Mouse (Mus musculus): ENCODE data around the gene Traf3ip1.
"Not testable (repeated sequence)": the region's sequence is repeated elsewhere in the genome, so short reads cannot be mapped to it uniquely, and the experiment has no call there.

Traf3ip1 gene

DNA sequence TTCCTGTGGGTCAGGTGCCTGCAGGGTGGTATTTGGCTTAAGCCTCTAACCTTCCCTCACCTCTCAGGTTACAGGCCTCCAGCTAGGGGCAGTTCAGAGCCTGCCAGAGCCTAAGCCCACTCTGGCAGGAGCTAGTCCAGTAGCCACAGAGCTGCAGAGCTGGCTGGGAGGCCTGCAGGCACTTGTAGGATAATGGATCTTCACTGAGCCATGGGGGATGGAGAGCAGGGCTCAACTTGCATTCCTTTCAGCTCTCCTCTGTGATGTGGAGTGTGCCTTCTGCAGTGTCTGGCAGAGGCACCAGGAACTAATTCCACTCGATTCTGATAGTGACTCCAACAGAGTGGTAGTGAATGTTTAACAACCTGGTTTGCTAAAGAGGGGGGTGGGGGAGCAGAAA lies 29.2 kb upstream of the Traf3ip1 start:
- DNase-seq (ENCODE audit: low read depth, low spot score) = no peak

DNA sequence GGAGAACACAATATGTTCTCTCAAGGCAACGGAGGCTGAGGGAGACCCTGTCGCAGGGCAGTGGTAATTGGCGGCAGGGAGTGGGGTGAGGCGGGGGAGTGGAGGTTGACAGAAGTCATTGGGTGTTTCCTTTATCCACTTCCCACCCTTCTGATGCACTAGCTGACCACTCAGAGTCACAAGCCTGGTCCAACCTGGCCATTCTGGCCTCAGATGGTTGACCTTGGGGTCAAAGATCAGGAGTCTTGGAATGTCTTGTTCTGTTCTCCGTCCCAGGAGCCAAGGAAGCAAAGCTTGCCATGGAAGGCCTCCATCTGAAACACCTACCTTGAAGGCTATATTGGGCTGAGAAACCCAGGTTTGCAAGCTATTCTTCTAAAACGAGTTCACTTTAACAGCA lies 28.3 kb upstream of the Traf3ip1 start:
- no peak for DNase-seq (ENCODE audit: low read depth, low spot score)

DNA sequence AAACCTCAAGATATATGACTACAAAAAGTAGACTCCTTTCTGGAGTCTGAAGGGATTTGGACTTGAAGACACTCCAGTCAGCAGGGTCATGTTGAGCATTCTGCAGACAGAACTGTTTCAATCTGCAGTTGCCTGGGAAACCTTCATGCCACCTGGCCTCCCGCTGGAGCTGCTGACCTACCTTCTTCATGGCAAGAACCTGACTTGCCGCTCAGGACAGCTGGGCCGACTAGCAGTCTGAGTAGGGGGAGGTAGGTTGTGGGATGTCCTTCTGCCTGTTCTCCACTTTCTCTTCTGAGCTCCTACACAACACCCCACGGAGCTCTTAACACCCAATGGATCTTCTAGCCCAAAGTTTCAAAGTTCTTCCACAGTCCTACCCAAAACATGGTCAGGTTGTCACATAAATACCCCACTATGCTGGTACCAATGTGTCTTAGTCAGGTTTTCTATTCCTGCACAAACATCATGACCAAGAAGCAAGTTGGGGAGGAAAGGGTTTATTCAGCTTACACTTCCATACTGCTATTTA lies 24.5 kb upstream of the Traf3ip1 start:
- DNase-seq (ENCODE audit: low read depth, low spot score) = no peak

DNA sequence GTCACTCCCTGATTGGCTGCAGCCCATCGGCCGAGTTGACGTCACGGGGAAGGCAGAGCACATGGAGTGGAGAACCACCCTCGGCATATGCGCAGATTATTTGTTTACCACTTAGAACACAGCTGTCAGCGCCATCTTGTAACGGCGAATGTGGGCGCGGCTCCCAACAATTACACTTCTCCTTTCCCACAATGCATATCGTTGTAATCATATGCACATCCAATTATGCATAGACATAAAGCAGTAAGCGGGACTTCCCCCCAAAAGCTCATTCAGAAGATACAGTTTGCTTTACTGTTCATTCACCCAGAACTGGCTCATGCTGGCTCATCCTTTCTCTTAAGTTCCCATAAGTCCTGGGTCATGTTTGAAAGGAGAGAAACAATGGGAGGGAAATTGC lies 16.3 kb upstream of the Traf3ip1 start:
- DNase-seq (ENCODE audit: low read depth, low spot score) = not testable (repeated sequence)

DNA sequence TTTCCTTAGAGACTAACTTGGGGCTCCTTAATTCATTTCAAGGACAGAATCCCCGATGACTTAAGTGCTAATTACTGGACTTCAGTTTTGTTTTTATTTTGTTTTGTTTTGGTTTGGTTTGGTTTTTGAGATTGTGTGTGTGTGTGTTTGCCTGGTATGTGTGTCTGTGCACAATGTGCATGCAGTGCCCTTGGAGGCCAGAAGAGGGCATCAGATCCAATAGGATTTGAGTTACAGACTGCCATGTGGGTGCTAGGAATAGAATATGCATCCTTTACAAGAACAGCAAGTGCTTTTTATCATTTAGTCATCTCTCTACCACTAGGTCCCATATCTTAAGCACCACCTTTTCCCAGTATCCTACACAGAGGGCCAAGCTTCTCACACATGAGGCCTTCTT lies 15.5 kb upstream of the Traf3ip1 start:
- DNase-seq (ENCODE audit: low read depth, low spot score) = no peak

DNA sequence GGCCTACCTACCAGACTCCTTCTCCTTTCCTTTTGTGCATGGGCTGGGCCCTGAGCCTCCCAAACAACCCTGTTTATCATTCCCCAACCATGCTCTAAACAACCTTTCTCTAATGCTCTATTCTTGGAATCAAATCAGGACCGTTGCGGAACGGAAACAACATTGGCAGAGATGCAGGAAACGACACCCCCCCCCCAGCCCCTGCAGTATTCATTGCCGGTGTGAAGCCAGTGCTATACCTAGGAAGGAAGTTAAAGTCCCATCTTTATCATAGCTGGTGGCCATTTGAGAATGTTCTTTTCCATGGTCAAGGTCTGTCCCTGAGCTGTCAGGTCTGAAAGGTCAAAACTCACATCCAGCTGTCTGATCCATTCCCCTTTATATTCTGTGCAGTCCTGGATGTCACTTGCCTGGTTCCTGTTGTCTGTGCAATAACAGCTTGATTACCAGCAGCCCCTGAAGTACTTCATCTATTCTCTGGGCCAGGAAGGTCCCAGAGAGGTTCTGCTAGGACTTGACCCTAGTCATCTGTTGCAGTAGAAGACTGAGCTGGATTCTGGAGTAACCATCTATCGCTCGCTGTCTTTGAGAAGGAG lies 11.7 kb upstream of the Traf3ip1 start:
- no peak for DNase-seq (ENCODE audit: low read depth, low spot score)

DNA sequence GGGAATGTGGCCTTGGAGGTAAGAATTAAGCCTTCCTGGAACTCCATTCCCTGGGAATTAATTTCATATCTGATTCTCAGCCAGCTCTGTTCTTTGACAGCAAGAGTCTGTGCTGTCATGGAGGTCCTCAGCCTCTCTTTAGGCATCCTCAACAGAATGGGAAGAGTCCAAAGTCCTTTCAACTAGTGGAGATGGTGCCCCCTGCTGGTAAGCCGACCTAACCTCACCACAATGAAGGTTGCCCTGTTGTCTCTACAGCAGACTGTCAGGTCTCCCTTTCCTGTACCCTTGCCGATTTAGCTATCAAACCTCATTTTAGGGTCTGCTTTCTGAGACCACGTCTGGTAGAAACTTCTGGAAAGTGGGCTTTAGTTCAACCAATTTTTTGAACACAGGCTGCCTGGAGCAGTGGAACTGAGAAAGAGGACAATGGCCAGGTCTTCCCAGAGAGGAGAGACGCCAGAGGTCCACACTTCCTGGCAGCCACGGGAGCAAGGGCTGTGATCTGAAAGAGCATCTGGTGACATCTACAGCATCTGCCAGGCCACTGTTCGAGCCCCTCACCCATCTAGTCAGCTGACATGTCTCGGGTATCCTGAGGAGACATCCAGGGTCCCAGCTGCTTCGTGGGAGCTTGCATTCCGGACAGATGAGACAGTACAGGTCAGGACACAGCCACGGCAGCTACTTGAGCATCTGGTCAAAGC lies 11.0 kb upstream of the Traf3ip1 start:
- peak; percentile 59 for DNase-seq (ENCODE audit: low read depth, low spot score)

DNA sequence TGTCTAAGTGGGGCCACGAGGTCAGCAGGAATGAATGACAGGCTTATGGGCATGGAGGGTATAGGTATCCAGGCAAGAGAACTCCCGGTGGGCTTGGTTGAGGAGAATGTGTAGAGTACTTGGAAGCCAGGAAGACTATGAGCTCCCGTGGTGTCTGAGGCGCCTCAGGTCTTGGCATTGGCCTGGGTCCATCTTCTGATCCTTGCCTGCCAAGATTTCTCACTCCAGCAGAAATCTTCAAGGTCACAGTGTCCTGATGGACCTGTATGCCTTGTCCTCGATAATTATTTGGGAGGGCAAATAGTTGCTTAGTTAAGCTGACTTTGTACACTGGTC lies 10.5 kb upstream of the Traf3ip1 start:
- no peak for DNase-seq (ENCODE audit: low read depth, low spot score)

DNA sequence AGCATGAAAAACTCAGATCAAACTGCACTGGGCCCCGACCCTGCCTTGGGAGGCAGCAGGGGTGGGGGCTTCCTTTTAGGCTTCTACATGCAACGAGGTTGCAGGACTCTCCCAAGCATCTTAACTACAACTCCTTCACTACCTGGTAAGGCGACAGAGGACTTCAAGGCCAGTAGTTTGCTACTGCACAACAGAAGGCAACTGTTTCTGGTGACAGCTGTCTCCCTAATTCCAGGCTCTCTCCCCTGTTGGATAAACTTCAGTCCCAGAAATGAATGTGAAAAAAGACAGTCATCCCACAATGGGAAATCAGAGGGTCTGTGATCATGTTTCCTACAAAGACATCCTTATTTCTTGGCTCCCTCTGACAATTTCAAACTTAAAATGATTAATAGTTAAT lies 9.0 kb upstream of the Traf3ip1 start:
- no peak for DNase-seq (ENCODE audit: low read depth, low spot score)

DNA sequence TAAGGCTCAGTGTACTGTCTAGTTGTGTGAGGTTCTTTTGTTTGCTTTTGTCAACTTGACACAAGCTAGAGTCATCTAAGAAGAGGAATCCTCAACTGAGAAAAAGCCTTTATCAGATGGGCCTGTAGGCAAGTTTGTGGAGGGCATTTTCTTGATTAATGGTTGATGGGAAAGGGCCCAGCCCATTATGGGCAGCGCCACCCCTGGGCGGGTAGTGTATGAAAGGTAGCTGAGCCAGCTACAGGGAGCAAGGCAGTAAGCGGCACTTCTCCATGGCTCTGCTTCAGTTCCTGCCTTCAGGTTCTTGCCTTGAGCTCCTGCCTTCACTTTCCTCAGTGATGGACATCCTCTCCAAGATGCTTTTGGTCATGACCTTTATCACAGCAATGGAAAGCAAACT lies 8.3 kb upstream of the Traf3ip1 start:
- DNase-seq (ENCODE audit: low read depth, low spot score) = no peak

DNA sequence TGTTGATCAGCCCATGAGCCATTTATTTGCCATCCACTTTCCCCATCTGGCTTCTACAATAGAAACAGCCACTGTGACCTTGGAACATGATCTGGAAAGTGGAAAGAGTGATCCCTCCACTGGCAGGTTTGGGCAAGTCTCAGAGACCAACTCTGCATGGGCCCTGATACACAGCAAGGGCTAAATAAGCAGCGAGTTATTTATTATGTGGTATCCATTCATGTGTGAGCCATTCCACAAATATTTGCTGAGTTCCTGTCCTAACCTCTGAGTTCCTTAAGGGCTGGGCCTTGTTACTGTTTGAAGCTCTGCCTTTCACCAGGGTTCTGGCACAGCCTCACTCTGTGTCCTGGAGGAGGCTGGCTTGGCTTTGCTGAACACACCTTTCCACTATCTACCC lies 4.1 kb upstream of the Traf3ip1 start:
- no peak for DNase-seq (ENCODE audit: low read depth, low spot score)

DNA sequence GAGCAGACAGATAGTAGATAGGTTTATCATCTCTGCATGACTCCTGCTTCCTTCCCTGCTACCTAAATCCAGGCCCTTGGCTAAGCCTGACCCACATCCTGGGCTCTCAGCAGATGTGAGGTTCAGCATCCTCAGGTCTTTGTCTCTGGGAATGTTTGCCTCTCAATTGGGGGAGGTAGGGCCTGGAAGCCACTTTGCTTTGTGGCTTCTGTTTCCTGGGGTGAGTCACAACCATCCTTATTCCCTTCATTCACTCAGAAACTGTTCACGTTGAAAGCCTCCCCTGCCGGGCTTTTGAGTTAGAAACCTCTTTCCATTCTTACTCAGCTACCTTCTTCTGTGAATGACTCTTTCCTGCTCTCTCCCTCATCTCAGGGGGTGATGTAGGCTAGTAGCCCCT lies 1.7 kb upstream of the Traf3ip1 start:
- DNase-seq (ENCODE audit: low read depth, low spot score) = no peak

DNA sequence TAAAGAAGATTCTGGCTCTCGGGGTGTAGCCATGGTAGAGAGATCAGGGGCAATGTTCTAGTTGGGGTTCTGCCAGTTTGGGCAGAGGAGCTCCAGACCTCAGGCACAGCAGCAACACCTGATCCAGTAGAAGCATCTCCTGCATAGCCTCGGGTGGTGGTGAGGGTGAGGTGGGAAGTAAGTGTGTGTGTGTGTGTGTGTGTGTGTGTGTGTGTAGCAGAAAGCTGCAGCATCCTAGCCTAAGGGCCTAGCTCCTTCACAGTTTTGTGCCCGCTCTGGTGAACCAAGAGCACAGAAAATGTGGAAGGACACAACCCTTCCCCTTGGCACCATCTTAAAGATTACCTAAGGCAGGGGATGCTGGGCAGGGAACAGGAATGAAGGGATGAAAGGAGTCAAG lies 509 bp upstream of the Traf3ip1 start:
- DNase-seq (ENCODE audit: low read depth, low spot score) = no peak

DNA sequence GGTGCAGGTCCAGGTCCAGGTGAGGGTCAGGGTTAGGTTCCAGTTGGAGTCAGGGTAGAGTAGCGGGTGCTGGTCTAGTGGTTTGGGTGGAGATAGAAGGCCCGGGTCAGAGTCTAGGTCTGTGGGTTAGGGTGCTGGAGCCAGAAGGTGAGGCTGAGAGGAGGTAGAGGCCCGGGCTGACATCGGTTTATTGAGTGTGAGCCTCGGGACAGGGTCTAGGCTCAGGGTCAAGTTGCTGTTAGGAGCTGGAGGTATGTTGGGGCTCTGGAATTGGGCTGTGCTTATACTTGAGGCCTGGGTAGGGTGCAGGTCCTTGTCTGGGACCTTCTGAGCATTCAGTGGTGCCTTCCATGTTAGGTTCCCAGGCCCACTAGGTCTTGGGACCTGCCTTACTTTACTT lies 874 bp downstream of the Traf3ip1 start:
- DNase-seq (ENCODE audit: low read depth, low spot score) = no peak

DNA sequence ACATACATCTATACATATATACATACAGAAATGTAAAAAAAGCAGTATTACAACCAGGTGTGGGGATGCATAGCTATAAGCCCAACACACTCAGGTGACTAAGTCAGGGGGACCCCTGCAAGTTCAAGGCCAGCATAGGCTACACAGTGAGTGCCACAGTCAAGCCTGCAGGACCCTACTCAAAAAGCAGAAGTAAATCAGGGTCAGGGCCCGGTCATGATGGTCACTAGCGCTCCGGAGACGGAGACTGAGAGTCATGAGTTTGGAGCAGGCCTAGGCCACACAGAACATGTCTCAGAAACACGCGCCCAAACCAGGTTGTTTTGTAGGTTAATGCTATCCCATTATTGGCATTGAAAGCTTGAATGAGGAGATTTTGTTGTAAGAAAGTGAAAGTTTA lies 4.1 kb downstream of the Traf3ip1 start:
- no peak for DNase-seq (ENCODE audit: low read depth, low spot score)

DNA sequence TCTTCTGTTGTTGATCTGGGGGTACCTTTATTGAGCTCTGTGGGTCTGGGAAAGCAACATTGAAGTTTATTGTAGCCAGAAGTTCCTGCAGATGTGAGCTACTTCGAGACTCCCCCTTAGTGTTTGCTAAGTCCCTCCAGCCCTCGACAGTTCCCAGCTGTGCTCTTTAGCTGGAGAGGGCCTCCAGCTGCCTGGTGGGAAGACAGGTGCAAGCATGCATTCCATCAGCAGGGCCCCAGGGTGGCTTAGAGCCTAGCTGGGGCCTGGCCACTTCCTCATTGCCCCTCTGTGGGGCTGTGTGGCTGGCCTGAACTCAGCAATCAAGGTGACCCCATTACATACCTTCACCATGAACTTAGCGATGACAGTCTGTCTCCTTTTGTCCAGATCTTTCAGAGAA lies 10.2 kb downstream of the Traf3ip1 start:
- no peak for DNase-seq (ENCODE audit: low read depth, low spot score)

DNA sequence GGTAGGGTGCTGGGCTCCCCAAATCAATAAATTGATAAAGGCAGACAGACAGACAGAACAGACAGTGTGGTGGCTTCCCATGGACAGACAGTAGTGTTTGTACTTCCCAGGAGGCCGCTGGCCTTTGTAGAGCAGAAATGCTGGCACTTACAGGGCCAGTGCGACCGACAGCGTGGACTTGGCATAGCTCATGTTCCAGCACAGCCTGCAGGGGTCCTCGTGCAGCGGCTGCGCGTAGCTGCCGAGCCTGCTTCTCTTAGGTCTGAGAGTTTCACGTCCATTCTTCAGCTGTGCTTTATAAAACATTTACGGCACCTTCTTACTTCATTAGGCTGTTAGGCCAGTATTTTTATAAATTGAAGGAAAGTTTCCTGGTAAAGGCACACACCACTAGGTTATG lies 20.5 kb downstream of the Traf3ip1 start:
- DNase-seq (ENCODE audit: low read depth, low spot score) = no peak

DNA sequence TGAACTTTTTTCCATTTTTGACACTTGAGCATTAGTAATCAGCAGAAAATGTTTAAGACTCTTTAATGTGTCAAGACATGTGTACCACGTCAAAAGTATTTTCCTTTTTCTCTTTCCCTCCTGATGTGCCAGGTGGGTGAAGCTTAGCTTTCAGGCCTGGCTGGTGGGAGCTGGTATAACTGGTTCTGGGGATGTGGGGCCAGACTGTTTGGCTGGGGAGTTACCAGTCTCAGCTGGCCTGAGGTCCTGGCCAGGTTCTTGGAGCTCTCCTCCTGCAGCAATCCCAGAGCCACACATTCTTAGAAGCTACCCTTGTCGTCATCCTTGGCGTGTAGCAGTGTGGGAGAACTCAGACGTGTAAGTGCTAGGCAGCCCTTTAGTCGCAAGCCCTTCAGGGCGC lies 21.2 kb downstream of the Traf3ip1 start:
- no peak for DNase-seq (ENCODE audit: low read depth, low spot score)

DNA sequence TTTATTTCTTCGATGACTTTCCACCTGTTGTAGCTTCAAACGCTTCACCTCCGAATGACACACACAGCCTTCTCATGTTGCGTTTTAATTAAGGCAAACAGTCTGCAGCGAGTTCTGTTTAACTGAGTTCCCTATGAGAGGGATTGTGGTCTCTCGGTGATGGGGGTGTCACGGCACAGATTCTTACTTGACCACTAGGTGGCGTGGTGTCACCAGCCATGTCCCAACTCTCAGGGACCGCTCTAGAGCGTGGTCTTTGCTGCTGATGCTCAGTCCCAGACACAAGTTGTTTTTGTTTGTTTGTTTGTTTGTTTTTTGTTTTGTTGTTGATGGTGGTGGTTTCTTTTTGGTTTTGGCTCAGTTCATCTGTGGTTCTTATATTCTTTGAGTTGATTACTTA lies 29.3 kb downstream of the Traf3ip1 start:
- peak; percentile 47 for DNase-seq (ENCODE audit: low read depth, low spot score)

DNA sequence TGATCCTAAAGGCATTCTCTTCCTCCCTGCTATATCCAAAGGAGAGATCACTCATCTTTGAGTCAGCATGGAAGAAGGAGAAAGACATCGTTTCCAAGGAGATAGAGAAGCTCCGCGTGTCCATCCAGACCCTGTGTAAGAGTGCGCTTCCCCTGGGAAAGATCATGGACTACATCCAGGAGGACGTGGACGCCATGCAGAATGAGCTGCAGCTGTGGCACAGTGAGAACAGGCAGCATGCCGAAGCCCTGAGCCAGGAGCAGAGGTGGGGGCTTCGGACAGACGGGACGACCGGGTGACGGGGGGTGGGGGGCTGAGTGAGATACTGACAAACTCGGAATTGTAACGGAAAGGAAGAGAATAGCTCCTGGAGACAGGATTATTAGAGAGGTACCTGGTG lies 31.4 kb downstream of the Traf3ip1 start:
- no peak for DNase-seq (ENCODE audit: low read depth, low spot score)

DNA sequence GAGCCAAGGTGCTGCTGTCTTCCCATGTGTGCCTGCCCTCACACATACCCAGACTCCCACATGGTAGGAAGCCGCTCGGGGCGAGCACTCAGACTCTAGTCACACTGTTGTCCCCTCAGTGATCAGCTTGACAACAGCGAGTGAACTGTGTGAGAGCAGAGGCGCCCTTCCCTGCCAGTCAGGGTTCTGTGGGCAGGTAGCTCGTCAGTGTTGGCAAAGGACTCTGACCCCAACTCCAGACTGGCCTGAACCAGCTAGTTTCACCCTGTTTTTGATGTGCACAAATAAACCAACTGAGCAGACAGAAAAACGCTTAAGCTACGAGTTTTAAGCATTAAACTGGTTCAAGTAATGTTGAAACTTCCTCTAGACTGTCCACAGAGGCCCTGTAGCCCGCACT lies 35.7 kb downstream of the Traf3ip1 start:
- no peak for DNase-seq (ENCODE audit: low read depth, low spot score)

DNA sequence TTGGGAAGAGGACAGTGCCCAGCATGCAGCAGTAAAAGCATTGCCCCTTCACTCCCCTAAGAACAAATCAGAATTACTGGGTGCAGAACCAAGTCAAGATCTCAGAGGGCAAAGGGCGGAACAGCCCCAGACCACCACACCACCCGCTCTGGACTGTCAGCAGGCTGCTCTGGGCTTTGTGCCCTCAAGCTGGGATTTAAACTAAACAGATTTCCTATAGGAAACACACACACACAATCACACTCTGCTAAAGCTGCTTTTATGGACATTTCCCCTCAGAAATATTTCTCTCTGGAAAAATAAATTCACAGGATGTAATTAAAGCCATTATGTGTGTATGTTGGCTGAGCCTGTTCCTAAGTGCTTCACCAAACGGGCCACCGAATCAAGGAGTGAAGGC lies 37.8 kb downstream of the Traf3ip1 start:
- no peak for DNase-seq (ENCODE audit: low read depth, low spot score)

DNA sequence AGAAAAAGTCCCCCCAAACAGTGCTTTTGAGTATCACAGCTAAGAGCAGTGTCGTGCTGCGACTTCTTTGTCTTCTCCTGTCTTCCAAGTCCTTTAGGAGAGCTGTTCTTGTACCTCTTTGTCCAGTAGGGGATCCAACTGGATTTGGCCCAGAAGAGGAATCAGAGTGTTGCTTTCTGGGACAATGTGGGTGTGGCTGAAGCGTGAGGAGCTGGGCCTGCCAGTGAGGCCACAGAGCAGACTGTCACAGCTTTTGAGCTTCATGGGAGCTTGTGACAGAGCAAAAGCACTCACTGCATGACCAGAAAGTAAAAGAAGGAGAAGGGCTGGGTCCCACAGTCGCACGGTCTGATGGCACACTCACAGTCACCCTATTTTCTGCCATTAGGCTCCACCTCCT lies 38.4 kb downstream of the Traf3ip1 start:
- no peak for DNase-seq (ENCODE audit: low read depth, low spot score)

DNA sequence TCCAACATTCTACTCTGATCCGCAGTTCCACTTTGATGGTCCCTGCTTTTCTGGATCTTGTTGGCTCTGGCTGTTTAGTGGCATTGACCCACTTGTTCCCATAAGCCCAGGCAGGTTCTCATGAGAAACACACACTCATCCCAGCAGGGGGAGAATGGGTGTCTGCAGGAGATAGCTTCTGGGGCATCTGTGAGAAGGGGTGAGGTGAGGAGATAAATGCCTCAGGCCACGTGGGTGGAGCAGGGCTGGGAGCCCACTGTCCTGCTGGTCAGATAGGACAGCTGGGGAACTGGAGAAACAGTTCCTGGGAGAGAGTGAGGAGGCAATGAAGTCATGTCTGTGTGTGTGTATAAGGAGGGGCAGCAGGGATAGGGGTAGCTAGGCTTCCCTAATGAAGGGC lies 39.0 kb downstream of the Traf3ip1 start:
- no peak for DNase-seq (ENCODE audit: low read depth, low spot score)
